Mouse (Mus musculus) kidney, adult 2 months (tissue): ENCODE measurements around the gene Sh3bgrl3. TPM values are rescaled to one million over a fixed set of nuclear protein-coding genes. Genes with fewer than 3 reads are reported as not detected.

Experiments used
- DNase-seq: peaks from one replicate; pipeline ENCODE4 v3.0.0; 2021
- H3K27ac ChIP-seq: fragments of 200-500 bp; 2 replicates; pipeline ENCODE4 v1.5.1; 2012; ENCODE audit warnings: low read depth, low read length, control low read depth, inconsistent platforms; ENCODE audit not compliant: insufficient read depth
- H3K27me3 ChIP-seq: fragments of 200-500 bp; replicated peaks from 2 replicates; pipeline ENCODE4 v1.6.1; 2012; ENCODE audit warnings: mild to moderate bottlenecking, moderate library complexity, low read length, inconsistent platforms; ENCODE audit not compliant: control insufficient read depth, insufficient read depth
- H3K36me3 ChIP-seq: fragments of 200-500 bp; 2 replicates; pipeline ENCODE4 v1.6.1; 2012; ENCODE audit warnings: mild to moderate bottlenecking, moderate library complexity, low read length, inconsistent platforms; ENCODE audit not compliant: control insufficient read depth, insufficient read depth
- H3K4me1 ChIP-seq: fragments of 200-500 bp; 2 replicates; pipeline ENCODE4 v1.6.1; 2011; ENCODE audit warnings: low read length; ENCODE audit not compliant: control insufficient read depth, insufficient read depth
- H3K4me3 ChIP-seq: fragments of 200-500 bp; 2 replicates; pipeline ENCODE4 v1.5.1; 2011; ENCODE audit warnings: mild to moderate bottlenecking, low read depth, low read length, control low read depth; ENCODE audit not compliant: insufficient read depth
- CTCF ChIP-seq: fragments of 200-500 bp; conservative IDR thresholded peaks from 2 replicates; pipeline ENCODE4 v1.5.1; 2011; ENCODE audit warnings: low read depth, mild to moderate bottlenecking, control low read depth, low read length, moderate library complexity, mixed read lengths; ENCODE audit not compliant: insufficient read depth, insufficient read length
- POLR2A ChIP-seq: fragments of 200-500 bp; IDR thresholded peaks from one replicate; pipeline ENCODE4 v1.6.1; 2011; ENCODE audit warnings: low read depth, low read length, control low read depth
- WGBS: fragments of 180-500 bp; shearing (Covaris S2); methylation state at CpG from one replicate; pipeline ENCODE4 v1.1.7; 2018; 5-methylcytosine and 5-hydroxymethylcytosine counted together
- polyA plus RNA-seq: library from polyadenylated mRNA; depleted of rRNA; stranded (reverse); fragments of >200 nt; gene quantifications from 2 replicates; pipeline ENCODE4 v1.2.3, GENCODE M21; 2012

Sh3bgrl3 gene
- polyA plus RNA-seq, 1 experiment: 323 TPM

DNA sequence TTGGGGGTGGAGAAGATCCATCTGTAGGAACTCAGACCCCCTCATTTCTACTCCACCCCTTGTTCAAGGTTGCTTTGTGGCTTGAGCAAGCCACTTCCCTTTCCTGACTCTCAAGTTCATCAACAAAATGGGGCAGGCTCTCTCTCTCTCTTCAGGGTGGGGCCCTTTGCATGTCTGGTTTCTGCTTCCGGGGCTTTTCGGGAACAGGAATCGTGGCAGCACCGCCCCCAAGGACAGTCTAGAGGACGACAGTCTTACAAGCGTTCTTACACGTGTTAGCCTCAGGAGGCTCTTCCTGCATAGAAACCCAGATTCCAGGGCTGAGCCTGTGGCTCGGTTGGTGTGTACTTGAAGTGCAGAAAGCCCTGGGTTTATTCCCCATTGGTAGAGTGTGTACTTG, 11.6 kb downstream of the Sh3bgrl3 start:
- H3K27me3 ChIP-seq: no peaks in the 10 kb centered on the region
- TF ChIP-seq POLR2A: no peak
- TF ChIP-seq CTCF: no peak
- no peak overlapping the region for H3K4me3 ChIP-seq
- no peaks in the 10 kb centered on the region for H3K4me1 ChIP-seq
- no peak for DNase-seq
- no peak overlapping the region for H3K27ac ChIP-seq
- WGBS: 60% methylated on average over 8 of the region's 8 CpGs
- H3K36me3 ChIP-seq: no peaks in the 10 kb centered on the region

DNA sequence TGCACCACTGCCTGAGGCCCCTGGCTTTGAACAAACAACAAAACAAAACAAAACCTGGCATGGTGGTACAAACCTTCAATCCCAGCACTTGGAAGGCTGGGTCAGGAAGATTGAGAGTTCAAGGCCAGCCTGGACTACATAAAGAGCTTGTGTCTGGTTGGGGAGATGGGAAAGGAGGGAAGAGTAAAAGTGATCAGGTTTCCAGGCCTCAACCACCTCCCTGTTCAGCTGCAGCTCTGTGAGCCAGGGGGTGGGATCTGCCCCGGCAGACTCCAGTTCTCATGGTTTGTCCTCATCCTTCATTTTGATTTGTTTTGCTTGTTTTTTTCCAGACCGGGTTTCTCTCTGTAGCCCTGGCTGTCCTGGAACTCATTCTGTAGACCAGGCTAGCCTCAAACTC, 12.1 kb downstream of the Sh3bgrl3 start:
- WGBS: 80% methylated on average over 2 of the region's 2 CpGs
- TF ChIP-seq CTCF: no peak
- TF ChIP-seq POLR2A: no peak
- Histone ChIP-seq H3K4me1 (no peaks in the 10 kb centered on the region), H3K4me3 (no peak overlapping the region), H3K27me3 (no peaks in the 10 kb centered on the region), H3K36me3 (no peaks in the 10 kb centered on the region), H3K27ac (no peak overlapping the region)
- DNase-seq: no peak

- DNase-seq: no peak
- WGBS: 86% methylated on average over 16 of the region's 16 CpGs
- no peak for TF ChIP-seq CTCF
- TF ChIP-seq POLR2A: no peak
- H3K4me3 ChIP-seq: no peak overlapping the region
- H3K36me3 ChIP-seq: no peaks in the 10 kb centered on the region
- H3K27me3 ChIP-seq: no peaks in the 10 kb centered on the region
- no peak overlapping the region for H3K27ac ChIP-seq
- H3K4me1 ChIP-seq: no peaks in the 10 kb centered on the region
Measured at GRCm38 (mm10) chr4:134115215-134116144, 13.1 kb downstream of the Sh3bgrl3 start.

GRCm38 (mm10) chr4:134114038-134114437, 14.6 kb downstream of the Sh3bgrl3 start:
- no peaks in the 10 kb centered on the region for H3K27me3 ChIP-seq
- TF ChIP-seq CTCF (no peak), POLR2A (no peak)
- no peaks in the 10 kb centered on the region for H3K4me1 ChIP-seq
- no peak overlapping the region for H3K27ac ChIP-seq
- H3K4me3 ChIP-seq: no peak overlapping the region
- WGBS: 98% methylated on average over 4 of the region's 4 CpGs
- no peaks in the 10 kb centered on the region for H3K36me3 ChIP-seq
- no peak for DNase-seq

DNA sequence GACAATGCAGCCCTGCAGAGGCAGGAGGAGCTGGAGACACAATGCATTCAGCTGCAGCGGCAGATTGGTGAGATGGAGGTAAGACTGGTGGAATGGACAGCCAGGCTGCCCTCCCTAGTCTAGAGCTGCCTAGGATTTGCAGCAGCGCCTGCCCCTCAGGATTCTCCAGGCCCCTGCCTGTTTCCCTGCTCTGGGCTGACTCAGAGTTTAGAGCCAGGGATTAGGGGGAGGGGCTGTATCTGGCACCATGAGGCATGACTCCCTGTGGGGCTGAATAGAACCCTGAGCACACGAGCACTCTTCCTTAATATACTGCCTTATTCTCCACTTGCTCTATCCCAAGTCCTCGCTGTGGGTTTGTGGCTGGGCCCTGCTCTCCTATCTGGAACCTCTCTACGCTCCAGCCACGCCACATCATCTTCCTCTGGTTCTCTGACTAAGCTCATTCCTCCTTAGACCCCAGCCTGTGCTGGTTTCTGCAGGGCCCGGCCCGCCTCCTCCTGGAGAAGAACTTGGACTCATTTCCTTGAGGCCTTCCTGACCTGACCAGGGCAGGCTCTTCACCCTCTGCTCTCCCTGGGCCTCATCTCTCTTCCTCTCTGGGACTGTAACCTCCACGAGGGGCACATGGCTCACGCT, 15.1 kb downstream of the Sh3bgrl3 start:
- WGBS: 75% methylated on average over 10 of the region's 10 CpGs
- TF ChIP-seq CTCF (no peak), POLR2A (no peak)

DNA sequence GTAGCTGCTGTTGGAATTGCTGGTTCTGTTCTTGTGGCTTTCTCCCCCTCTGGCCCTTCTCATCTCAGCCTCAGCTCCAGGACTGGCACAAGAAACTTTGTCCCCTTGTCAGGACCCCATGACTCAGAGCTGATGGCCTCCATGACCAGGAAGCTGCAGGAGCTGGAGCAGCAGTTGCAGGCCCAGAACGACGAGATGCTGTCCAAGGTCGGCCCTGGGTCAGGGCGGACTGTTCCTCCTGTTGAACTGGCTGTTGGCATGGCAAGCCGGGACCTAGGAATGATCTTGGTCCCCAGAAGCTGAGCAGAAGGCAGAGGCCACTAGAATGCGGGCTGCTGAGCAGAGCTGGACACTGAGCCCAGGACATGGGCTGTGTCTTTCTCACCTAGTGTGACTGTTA, 16.2 kb downstream of the Sh3bgrl3 start:
- Histone ChIP-seq H3K36me3 (no peaks in the 10 kb centered on the region), H3K4me1 (no peaks in the 10 kb centered on the region), H3K4me3 (no peak overlapping the region), H3K27me3 (no peaks in the 10 kb centered on the region), H3K27ac (no peak overlapping the region)
- TF ChIP-seq POLR2A: no peak
- TF ChIP-seq CTCF: no peak
- 75% methylated on average over 6 of the region's 6 CpGs for WGBS
- no peak for DNase-seq

More for the DNA sequence above, 15.1 kb downstream of the Sh3bgrl3 start:
- Histone ChIP-seq H3K4me1 (no peaks in the 10 kb centered on the region), H3K4me3 (no peak overlapping the region), H3K36me3 (no peaks in the 10 kb centered on the region), H3K27me3 (no peaks in the 10 kb centered on the region), H3K27ac (no peak overlapping the region)
- DNase-seq: no peak

DNA sequence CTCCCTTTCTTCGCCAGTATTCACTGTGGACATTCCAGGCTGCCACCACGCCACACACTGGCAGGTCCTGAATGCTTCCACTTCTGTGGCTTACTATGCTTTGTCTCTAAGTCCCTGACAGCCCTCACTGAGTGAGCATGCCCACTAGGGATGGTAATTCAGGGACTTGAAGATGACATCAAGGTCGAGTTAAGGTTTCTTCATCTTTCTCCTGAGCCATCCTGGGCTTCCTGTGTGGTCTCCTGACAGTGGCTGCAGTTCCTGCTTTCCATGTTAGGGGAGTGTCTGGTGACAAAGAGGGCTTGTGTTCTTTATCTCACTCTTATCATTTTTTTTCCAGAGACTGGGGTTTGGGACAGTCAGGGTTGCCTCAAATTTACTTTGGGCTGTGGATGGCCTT, 17.9 kb downstream of the Sh3bgrl3 start:
- H3K36me3 ChIP-seq: no peaks in the 10 kb centered on the region
- no peak overlapping the region for H3K4me3 ChIP-seq
- 63% methylated on average over 3 of the region's 3 CpGs for WGBS
- DNase-seq: no peak
- no peaks in the 10 kb centered on the region for H3K4me1 ChIP-seq
- H3K27me3 ChIP-seq: no peaks in the 10 kb centered on the region
- no peak overlapping the region for H3K27ac ChIP-seq
- TF ChIP-seq CTCF: no peak
- TF ChIP-seq POLR2A: no peak
